11 mouse cellular contexts compared by ENCODE assay signal in the genomic region with DNA sequence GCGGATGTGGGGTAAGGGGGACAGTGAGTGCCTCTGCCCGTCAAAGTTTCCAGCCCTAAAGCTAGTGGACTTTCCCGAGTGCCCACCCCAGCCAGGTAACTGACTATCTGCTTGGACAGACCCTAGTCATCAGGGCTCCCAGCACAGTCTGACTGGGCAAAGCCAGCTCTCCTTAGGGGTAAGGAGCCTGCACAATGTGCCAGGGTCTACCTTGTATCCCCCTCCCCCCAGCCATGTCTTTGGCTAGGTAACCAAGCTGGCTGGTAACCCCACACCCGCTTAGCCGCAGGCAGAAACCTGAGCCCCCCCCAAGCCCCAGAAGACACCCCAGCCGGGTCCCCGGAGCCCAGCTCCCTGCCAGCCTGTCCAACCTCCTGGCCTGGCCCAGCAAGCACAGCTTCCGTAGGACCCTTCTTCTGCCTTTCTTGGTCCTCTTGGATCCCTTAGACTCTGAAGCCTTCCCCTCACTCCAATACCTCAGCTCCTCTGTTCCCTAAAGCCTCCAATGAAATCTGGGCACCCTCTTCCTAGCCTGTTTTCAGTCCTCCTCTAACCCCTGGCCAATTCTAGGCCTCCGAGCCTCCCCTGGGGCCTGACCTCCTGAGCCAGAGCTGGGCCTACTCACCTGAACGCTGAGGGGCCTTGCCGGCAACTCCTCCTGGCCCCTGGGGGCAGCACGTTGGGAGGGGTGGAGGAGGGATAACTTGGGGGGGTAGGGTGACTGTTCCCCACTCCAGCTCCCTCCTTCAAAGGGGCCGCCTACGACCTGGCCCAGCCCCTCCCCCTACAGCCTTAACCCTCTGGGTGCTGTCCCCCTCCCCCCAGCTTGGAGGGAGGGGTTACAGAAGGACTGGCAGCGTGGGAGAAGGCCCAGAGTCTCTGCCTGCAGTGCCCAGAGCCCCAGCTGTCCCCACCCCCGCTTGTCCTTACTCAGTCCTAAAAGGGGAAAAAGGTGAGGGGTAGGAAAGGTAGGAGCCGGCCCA. TPM values are rescaled to one million over a fixed set of nuclear protein-coding genes. Genes with fewer than 3 reads are reported as not detected.
A peak's percentile ranks its signal among the peaks of the same experiment; 100 is the strongest.
DNase-seq lines count a peak whose midpoint lies in the region; ATAC-seq and TF ChIP-seq lines count a peak whose summit lies in the region.
"Had no signal": no experiment of that assay in that cellular context is flagged by ENCODE, and none has a peak within 500 bp of the region (broad histone marks: within the 10 kb centered on the region; RNA-seq: fewer than 3 reads in every experiment).

No protein-coding gene starts in this region.

- H3K27ac ChIP-seq in forebrain, embryonic 10.5 days = peak overlapping the region; percentile 44; the same call in 1 of the 2 replicates
- no peak overlapping the region for H3K27ac ChIP-seq in forebrain, postnatal 0 days (ENCODE audit: low read depth, low read length)
- H3K27ac ChIP-seq in lung, embryonic 16.5 days (ENCODE audit: low read length) = no peak overlapping the region
- H3K27ac ChIP-seq in intestine, embryonic 14.5 days (ENCODE audit: low read depth) = no peak overlapping the region
- peak overlapping the region; percentile 74; the same call in 1 of the 2 replicates for H3K27ac ChIP-seq in stomach, embryonic 15.5 days
- H3K27ac ChIP-seq in midbrain, embryonic 11.5 days (ENCODE audit: low read depth, low read length) = no peak overlapping the region
- H3K27ac ChIP-seq in forebrain, embryonic 12.5 days = no peak overlapping the region; the same call in 1 of the 2 replicates
- H3K27ac ChIP-seq: heart, embryonic 15.5 days had no signal

- no peak overlapping the region for H3K4me3 ChIP-seq in forebrain, embryonic 10.5 days
- no peak overlapping the region for H3K4me3 ChIP-seq in forebrain, postnatal 0 days (ENCODE audit: low read depth, low read length)
- H3K4me3 ChIP-seq in lung, embryonic 16.5 days (ENCODE audit: low read length) = peak overlapping the region; percentile 1; the same call in 1 of the 2 replicates
- H3K4me3 ChIP-seq in intestine, embryonic 14.5 days (ENCODE audit: low read depth, low read length) = no peak overlapping the region
- H3K4me3 ChIP-seq in stomach, embryonic 15.5 days (replicated peaks) = peak overlapping the region; percentile 16
- no peak overlapping the region for H3K4me3 ChIP-seq in midbrain, embryonic 11.5 days (ENCODE audit: low read depth, low read length)
- no peak overlapping the region for H3K4me3 ChIP-seq in forebrain, embryonic 12.5 days (replicated peaks)
- H3K4me3 ChIP-seq: heart, embryonic 15.5 days had no signal

- WGBS in forebrain, embryonic 10.5 days = 50% methylated on average over 17 of the region's 17 CpGs
- 56% methylated on average over 17 of the region's 17 CpGs for WGBS in forebrain, postnatal 0 days
- 58% methylated on average over 17 of the region's 17 CpGs for WGBS in lung, embryonic 16.5 days
- 62% methylated on average over 17 of the region's 17 CpGs for WGBS in intestine, embryonic 14.5 days
- WGBS in stomach, embryonic 15.5 days = 60% methylated on average over 17 of the region's 17 CpGs
- 53% methylated on average over 17 of the region's 17 CpGs for whole genome bisulfite sequencing in midbrain, embryonic 11.5 days
- 48% methylated on average over 15 of the region's 17 CpGs for WGBS in forebrain, embryonic 12.5 days

- H3K4me1 ChIP-seq in forebrain, embryonic 10.5 days = peaks cover 71% of the 10 kb centered on the region
- peaks cover 9% of the 10 kb centered on the region for H3K4me1 ChIP-seq in forebrain, postnatal 0 days (ENCODE audit: insufficient read depth)
- H3K4me1 ChIP-seq in lung, embryonic 16.5 days (replicated peaks; ENCODE audit: control insufficient read depth, insufficient read depth, low read length) = peaks cover 55% of the 10 kb centered on the region
- peaks cover 38% of the 10 kb centered on the region for H3K4me1 ChIP-seq in intestine, embryonic 14.5 days (replicated peaks; ENCODE audit: control insufficient read depth, insufficient read depth, low read length)
- H3K4me1 ChIP-seq in stomach, embryonic 15.5 days = peaks cover 65% of the 10 kb centered on the region
- peaks cover 20% of the 10 kb centered on the region for H3K4me1 ChIP-seq in midbrain, embryonic 11.5 days (ENCODE audit: control insufficient read depth, insufficient read depth, low read length)
- peaks cover 30% of the 10 kb centered on the region for H3K4me1 ChIP-seq in forebrain, embryonic 12.5 days

- H3K36me3 ChIP-seq in forebrain, embryonic 10.5 days (replicated peaks) = no peaks in the 10 kb centered on the region
- H3K36me3 ChIP-seq in forebrain, postnatal 0 days (ENCODE audit: insufficient read depth) = no peaks in the 10 kb centered on the region
- no peaks in the 10 kb centered on the region for H3K36me3 ChIP-seq in lung, embryonic 16.5 days (ENCODE audit: control insufficient read depth, insufficient read depth, low read length)
- H3K36me3 ChIP-seq in intestine, embryonic 14.5 days (ENCODE audit: control insufficient read depth, insufficient read depth, low read length) = no peaks in the 10 kb centered on the region
- no peaks in the 10 kb centered on the region for H3K36me3 ChIP-seq in stomach, embryonic 15.5 days
- no peaks in the 10 kb centered on the region for H3K36me3 ChIP-seq in midbrain, embryonic 11.5 days (ENCODE audit: control insufficient read depth, insufficient read depth, low read length)
- H3K36me3 ChIP-seq in forebrain, embryonic 12.5 days (replicated peaks) = no peaks in the 10 kb centered on the region
- H3K36me3 ChIP-seq: heart, embryonic 15.5 days had no signal

- ATAC-seq in forebrain, postnatal 0 days = no peak
- no peak for ATAC-seq in lung, embryonic 16.5 days (ENCODE audit: low read depth)
- no peak for ATAC-seq in intestine, embryonic 14.5 days (replicated peaks; ENCODE audit: low FRiP score, low TSS enrichment, low read depth)
- ATAC-seq in stomach, embryonic 15.5 days (ENCODE audit: insufficient read depth, low FRiP score, low read depth) = no peak
- no peak for ATAC-seq in midbrain, embryonic 11.5 days (ENCODE audit: low FRiP score)
- no peak for ATAC-seq in forebrain, embryonic 12.5 days (ENCODE audit: low FRiP score)

- DNase-seq in forebrain, embryonic 10.5 days (ENCODE audit: extremely low spot score, low spot score) = no peak
- no peak for DNase-seq in forebrain, postnatal 0 days
- DNase-seq in lung, postnatal 36 days = no peak
- DNase-seq in intestine, embryonic 14.5 days (ENCODE audit: low spot score) = no peak
- DNase-seq in midbrain, embryonic 11.5 days (ENCODE audit: low spot score, missing footprints) = no peak

- H3K9me3 ChIP-seq in forebrain, embryonic 10.5 days = no peaks in the 10 kb centered on the region
- no peaks in the 10 kb centered on the region for H3K9me3 ChIP-seq in forebrain, postnatal 0 days (ENCODE audit: low read length)
- H3K9me3 ChIP-seq in lung, embryonic 16.5 days (ENCODE audit: control insufficient read depth, low read length) = no peaks in the 10 kb centered on the region
- no peaks in the 10 kb centered on the region for H3K9me3 ChIP-seq in intestine, embryonic 14.5 days (ENCODE audit: control insufficient read depth, low read length)
- H3K9me3 ChIP-seq in stomach, embryonic 15.5 days = no peaks in the 10 kb centered on the region
- H3K9me3 ChIP-seq in midbrain, embryonic 11.5 days (ENCODE audit: control insufficient read depth, low read length) = no peaks in the 10 kb centered on the region
- H3K9me3 ChIP-seq in forebrain, embryonic 12.5 days = no peaks in the 10 kb centered on the region
- H3K9me3 ChIP-seq: heart, embryonic 15.5 days had no signal

- no peak overlapping the region for H3K4me2 ChIP-seq in forebrain, postnatal 0 days (ENCODE audit: low read depth)
- H3K4me2 ChIP-seq in lung, embryonic 16.5 days (ENCODE audit: low read depth, low read length) = peak overlapping the region; percentile 13
- peak overlapping the region; percentile 23; the same call in 1 of the 2 replicates for H3K4me2 ChIP-seq in intestine, embryonic 14.5 days (ENCODE audit: low read length)
- H3K4me2 ChIP-seq in stomach, embryonic 15.5 days = peak overlapping the region; percentile 40
- no peak overlapping the region for H3K4me2 ChIP-seq in midbrain, embryonic 11.5 days
- no peak overlapping the region for H3K4me2 ChIP-seq in forebrain, embryonic 12.5 days
- H3K4me2 ChIP-seq: heart, embryonic 15.5 days had no signal

- no peak for TF ChIP-seq CTCF in forebrain, postnatal 0 days (IDR thresholded peaks at IDR 0.05; ENCODE audit: low read depth)

- H3K9ac ChIP-seq in forebrain, postnatal 0 days = no peak overlapping the region
- peak overlapping the region; percentile 49 for H3K9ac ChIP-seq in lung, embryonic 16.5 days (ENCODE audit: low read length)
- no peak overlapping the region for H3K9ac ChIP-seq in intestine, embryonic 14.5 days (ENCODE audit: low read length)
- H3K9ac ChIP-seq in stomach, embryonic 15.5 days = no peak overlapping the region
- no peak overlapping the region for H3K9ac ChIP-seq in midbrain, embryonic 11.5 days (ENCODE audit: low read length)
- no peak overlapping the region for H3K9ac ChIP-seq in forebrain, embryonic 12.5 days
- H3K9ac ChIP-seq: heart, embryonic 15.5 days had no signal

- H3K27me3 ChIP-seq in forebrain, embryonic 10.5 days (ENCODE audit: poor library complexity, severe bottlenecking) = peaks cover 43% of the 10 kb centered on the region
- no peaks in the 10 kb centered on the region for H3K27me3 ChIP-seq in forebrain, postnatal 0 days (ENCODE audit: insufficient read depth, low read length)
- H3K27me3 ChIP-seq in lung, embryonic 16.5 days (ENCODE audit: control insufficient read depth, insufficient read depth, low read depth, low read length) = no peaks in the 10 kb centered on the region
- no peaks in the 10 kb centered on the region for H3K27me3 ChIP-seq in intestine, embryonic 14.5 days (replicated peaks; ENCODE audit: control insufficient read depth, insufficient read depth, low read length)
- no peaks in the 10 kb centered on the region for H3K27me3 ChIP-seq in stomach, embryonic 15.5 days (replicated peaks)
- H3K27me3 ChIP-seq in midbrain, embryonic 11.5 days (ENCODE audit: control insufficient read depth, insufficient read depth, low read length) = peaks cover 6% of the 10 kb centered on the region
- H3K27me3 ChIP-seq in forebrain, embryonic 12.5 days = peaks cover 20% of the 10 kb centered on the region
- H3K27me3 ChIP-seq: heart, embryonic 15.5 days had no signal

RNA-seq across cellular contexts. Expression of a gene that starts 7.8 kb away (rescaled TPM):
- polyA plus RNA-seq in forebrain, embryonic 10.5 days (2016; fragmentation: Nextera tagmentation; extraction: Ambion mirVana) = 0.65 and 0.69 TPM in 2 replicates
- total RNA-seq in forebrain, postnatal 0 days (2014; rRNA removed) = 2.1 and 4.9 TPM in 2 replicates
- polyA plus RNA-seq in forebrain, postnatal 0 days (2015; fragmentation: Nextera tagmentation; extraction: Ambion mirVana) = 0.33 and 0.75 TPM in 2 replicates
- 4.8 and 5.9 TPM in 2 replicates for polyA plus RNA-seq in lung, embryonic 16.5 days (2015; fragmentation: Nextera tagmentation; extraction: Ambion mirVana)
- 4.7 and 5.3 TPM in 2 replicates for polyA plus RNA-seq in intestine, embryonic 14.5 days (2014; fragmentation: Nextera tagmentation; extraction: Ambion mirVana)
- 7.8 and 7.9 TPM in 2 replicates for polyA plus RNA-seq in stomach, embryonic 15.5 days (2015; fragmentation: Nextera tagmentation; extraction: Ambion mirVana)
- polyA plus RNA-seq in midbrain, embryonic 11.5 days (2014; fragmentation: Nextera tagmentation; extraction: Ambion mirVana) = 0.27 and 0.32 TPM in 2 replicates
- 0.45 and 0.62 TPM in 2 replicates for polyA plus RNA-seq in forebrain, embryonic 12.5 days (2016; fragmentation: Nextera tagmentation; extraction: Ambion mirVana)

RNA-seq across cellular contexts. Expression of a gene that starts 15.9 kb away (rescaled TPM):
- polyA plus RNA-seq in forebrain, embryonic 10.5 days (2016; fragmentation: Nextera tagmentation; extraction: Ambion mirVana) = 0.15 and 0.23 TPM in 2 replicates
- 4.2 TPM in 1 of 2 replicates, not detected in the other for total RNA-seq in forebrain, postnatal 0 days (2014; rRNA removed)
- 0.40 TPM in 1 of 2 replicates, not detected in the other for polyA plus RNA-seq in forebrain, postnatal 0 days (2015; fragmentation: Nextera tagmentation; extraction: Ambion mirVana)
- polyA plus RNA-seq in lung, embryonic 16.5 days (2015; fragmentation: Nextera tagmentation; extraction: Ambion mirVana) = 0.21 TPM in 1 of 2 replicates, not detected in the other
- not detected in 2 replicates for polyA plus RNA-seq in intestine, embryonic 14.5 days (2014; fragmentation: Nextera tagmentation; extraction: Ambion mirVana)
- not detected in 2 replicates for polyA plus RNA-seq in stomach, embryonic 15.5 days (2015; fragmentation: Nextera tagmentation; extraction: Ambion mirVana)
- polyA plus RNA-seq in midbrain, embryonic 11.5 days (2014; fragmentation: Nextera tagmentation; extraction: Ambion mirVana) = 0.52 TPM in 1 of 2 replicates, not detected in the other
- 0.24 and 2.0 TPM in 2 replicates for polyA plus RNA-seq in forebrain, embryonic 12.5 days (2016; fragmentation: Nextera tagmentation; extraction: Ambion mirVana)
- polyA plus RNA-seq: heart, embryonic 15.5 days; testis, adult 2 months had no signal

RNA-seq across cellular contexts. Expression of a gene that starts 21.7 kb away (rescaled TPM):
- 0.23 TPM in 1 of 2 replicates, not detected in the other for polyA plus RNA-seq in forebrain, embryonic 10.5 days (2016; fragmentation: Nextera tagmentation; extraction: Ambion mirVana)
- total RNA-seq in forebrain, postnatal 0 days (2014; rRNA removed) = 0.15 TPM in 1 of 2 replicates, not detected in the other
- 0.89 and 1.3 TPM in 2 replicates for polyA plus RNA-seq in forebrain, postnatal 0 days (2015; fragmentation: Nextera tagmentation; extraction: Ambion mirVana)
- 0.13 and 0.53 TPM in 2 replicates for polyA plus RNA-seq in lung, embryonic 16.5 days (2015; fragmentation: Nextera tagmentation; extraction: Ambion mirVana)
- 0.15 and 0.34 TPM in 2 replicates for polyA plus RNA-seq in intestine, embryonic 14.5 days (2014; fragmentation: Nextera tagmentation; extraction: Ambion mirVana)
- polyA plus RNA-seq in stomach, embryonic 15.5 days (2015; fragmentation: Nextera tagmentation; extraction: Ambion mirVana) = 0.30 and 0.52 TPM in 2 replicates
- 0.23 and 0.40 TPM in 2 replicates for polyA plus RNA-seq in midbrain, embryonic 11.5 days (2014; fragmentation: Nextera tagmentation; extraction: Ambion mirVana)
- polyA plus RNA-seq in forebrain, embryonic 12.5 days (2016; fragmentation: Nextera tagmentation; extraction: Ambion mirVana) = 0.36 and 0.54 TPM in 2 replicates

RNA-seq across cellular contexts. Expression of a gene that starts 24.9 kb away (rescaled TPM):
- 27.0 and 29.8 TPM in 2 replicates for polyA plus RNA-seq in forebrain, embryonic 10.5 days (2016; fragmentation: Nextera tagmentation; extraction: Ambion mirVana)
- total RNA-seq in forebrain, postnatal 0 days (2014; rRNA removed) = 25.6 and 34.9 TPM in 2 replicates
- polyA plus RNA-seq in forebrain, postnatal 0 days (2015; fragmentation: Nextera tagmentation; extraction: Ambion mirVana) = 30.9 and 31.5 TPM in 2 replicates
- 24.0 and 26.9 TPM in 2 replicates for polyA plus RNA-seq in lung, embryonic 16.5 days (2015; fragmentation: Nextera tagmentation; extraction: Ambion mirVana)
- 28.3 and 28.7 TPM in 2 replicates for polyA plus RNA-seq in intestine, embryonic 14.5 days (2014; fragmentation: Nextera tagmentation; extraction: Ambion mirVana)
- polyA plus RNA-seq in stomach, embryonic 15.5 days (2015; fragmentation: Nextera tagmentation; extraction: Ambion mirVana) = 23.6 and 29.4 TPM in 2 replicates
- polyA plus RNA-seq in midbrain, embryonic 11.5 days (2014; fragmentation: Nextera tagmentation; extraction: Ambion mirVana) = 25.0 and 25.4 TPM in 2 replicates
- polyA plus RNA-seq in forebrain, embryonic 12.5 days (2016; fragmentation: Nextera tagmentation; extraction: Ambion mirVana) = 32.2 and 33.1 TPM in 2 replicates

RNA-seq across cellular contexts. Expression of a gene that starts 25.0 kb away (rescaled TPM):
- 0.06 and 0.16 TPM in 2 replicates for polyA plus RNA-seq in forebrain, embryonic 10.5 days (2016; fragmentation: Nextera tagmentation; extraction: Ambion mirVana)
- total RNA-seq in forebrain, postnatal 0 days (2014; rRNA removed) = 0.19 and 0.46 TPM in 2 replicates
- 0.43 and 0.56 TPM in 2 replicates for polyA plus RNA-seq in forebrain, postnatal 0 days (2015; fragmentation: Nextera tagmentation; extraction: Ambion mirVana)
- 0.06 TPM in 1 of 2 replicates, not detected in the other for polyA plus RNA-seq in lung, embryonic 16.5 days (2015; fragmentation: Nextera tagmentation; extraction: Ambion mirVana)
- polyA plus RNA-seq in intestine, embryonic 14.5 days (2014; fragmentation: Nextera tagmentation; extraction: Ambion mirVana) = 0.35 and 0.40 TPM in 2 replicates
- polyA plus RNA-seq in stomach, embryonic 15.5 days (2015; fragmentation: Nextera tagmentation; extraction: Ambion mirVana) = 0.30 and 0.67 TPM in 2 replicates
- 0.33 TPM in 1 of 2 replicates, not detected in the other for polyA plus RNA-seq in midbrain, embryonic 11.5 days (2014; fragmentation: Nextera tagmentation; extraction: Ambion mirVana)
- polyA plus RNA-seq in forebrain, embryonic 12.5 days (2016; fragmentation: Nextera tagmentation; extraction: Ambion mirVana) = 0.13 and 0.22 TPM in 2 replicates
- polyA plus RNA-seq: heart, embryonic 15.5 days; neural tube, embryonic 11.5 days had no signal

Comparison
In these comparisons a context has a peak if more than half of its experiments do, and no peak if none do; other contexts are left out.
1. H3K27ac ChIP-seq: peak in forebrain, embryonic 10.5 days (single experiment) and stomach, embryonic 15.5 days (single experiment); none in forebrain, postnatal 0 days (single experiment), lung, embryonic 16.5 days (single experiment), intestine, embryonic 14.5 days (single experiment), midbrain, embryonic 11.5 days (single experiment) and forebrain, embryonic 12.5 days (single experiment).
2. H3K4me3 ChIP-seq: peak in lung, embryonic 16.5 days (single experiment) and stomach, embryonic 15.5 days (single experiment); none in forebrain, embryonic 10.5 days (single experiment), forebrain, postnatal 0 days (single experiment), intestine, embryonic 14.5 days (single experiment), midbrain, embryonic 11.5 days (single experiment) and forebrain, embryonic 12.5 days (single experiment).
3. H3K4me2 ChIP-seq: peak in lung, embryonic 16.5 days (single experiment), intestine, embryonic 14.5 days (single experiment) and stomach, embryonic 15.5 days (single experiment); none in forebrain, postnatal 0 days (single experiment), midbrain, embryonic 11.5 days (single experiment) and forebrain, embryonic 12.5 days (single experiment).